Comparison of ENCODE assay signal across 31 mouse cellular contexts in the genomic region with DNA sequence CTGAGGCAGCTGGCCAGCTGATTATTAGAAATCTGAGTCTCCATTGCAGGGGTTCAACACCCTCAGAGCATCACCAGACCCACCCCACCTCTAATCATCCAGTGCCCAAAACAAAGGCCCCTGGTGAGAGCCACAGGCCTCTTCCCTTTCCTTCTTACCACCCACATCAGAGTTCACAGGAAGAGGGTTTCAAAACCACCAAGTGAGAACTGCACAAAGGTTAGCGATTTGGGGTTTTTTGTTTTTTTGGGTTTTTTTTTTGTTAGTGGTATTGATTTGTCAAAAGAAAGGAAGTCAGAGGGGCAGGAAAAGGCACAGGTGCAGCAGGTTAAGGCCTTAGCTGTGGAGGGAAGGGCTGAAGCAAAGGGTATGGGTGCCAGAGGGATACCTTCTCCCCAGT. TPM values are rescaled to one million over a fixed set of nuclear protein-coding genes. Genes with fewer than 3 reads are reported as not detected.
A peak's percentile ranks its signal among the peaks of the same experiment; 100 is the strongest.
DNase-seq lines count a peak whose midpoint lies in the region; ATAC-seq and TF ChIP-seq lines count a peak whose summit lies in the region.
"Had no signal": no experiment of that assay in that cellular context is flagged by ENCODE, and none has a peak within 500 bp of the region (broad histone marks: within the 10 kb centered on the region; RNA-seq: fewer than 3 reads in every experiment).

No protein-coding gene starts in this region.

- DNase-seq in liver, postnatal 0 days = no peak
- DNase-seq in liver, embryonic 11.5 days (ENCODE audit: low spot score) = no peak
- DNase-seq in CH12.LX (ENCODE audit: extremely low read depth) = no peak
- peak; percentile 31 to 55 for DNase-seq in natural killer cell, adult 2 months (ENCODE audit: low spot score in 2 of 2)
- no peak for DNase-seq in left cerebral cortex, postnatal 25 days (ENCODE audit: low spot score in 2 of 2)
- no peak for DNase-seq in cerebellum, adult 8-10 months
- DNase-seq: adrenal gland, postnatal 36 days; cerebellum, adult 11-12 months; cerebellum, postnatal 14 days; forebrain, postnatal 0 days; gastrocnemius, postnatal 14 days; heart, adult 18-20 months; heart, postnatal 10 days; kidney, adult 2 months; kidney, postnatal 10 days; lung, adult 2 months; lung, postnatal 14 days; midbrain, embryonic 14.5 days; thymus, postnatal 14 days had no signal

- TF ChIP-seq EP300 in liver, postnatal 0 days (IDR thresholded peaks at IDR 0.05; ENCODE audit: low read depth) = no peak
- no peak for TF ChIP-seq EP300 in CH12.LX (IDR thresholded peaks at IDR 0.05; ENCODE audit: low read length)

- H3K27me3 ChIP-seq in liver, postnatal 0 days (ENCODE audit: insufficient read depth, low read length) = no peaks in the 10 kb centered on the region
- no peaks in the 10 kb centered on the region; the same call in 1 of the 2 replicates for H3K27me3 ChIP-seq in liver, embryonic 11.5 days (replicated peaks; ENCODE audit: control insufficient read depth, insufficient read depth, low read length)
- H3K27me3 ChIP-seq in CH12.LX (replicated peaks) = no peaks in the 10 kb centered on the region
- H3K27me3 ChIP-seq: embryonic facial prominence, embryonic 12.5 days; heart, embryonic 12.5 days; hindbrain, embryonic 12.5 days had no signal

- 18% methylated on average over 1 of the region's 1 CpGs for WGBS in liver, postnatal 0 days (ENCODE audit: insufficient replicate concordance)
- WGBS in liver, embryonic 11.5 days = 28% methylated on average over 1 of the region's 1 CpGs

- H3K79me2 ChIP-seq in CH12.LX (replicated peaks; ENCODE audit: control insufficient read depth, extremely low read depth, insufficient read depth, poor library complexity, severe bottlenecking) = no peaks in the 10 kb centered on the region

- no peak for TF ChIP-seq POLR2A in CH12.LX (IDR thresholded peaks at IDR 0.05; ENCODE audit: low read depth, low read length)

- ATAC-seq in liver, postnatal 0 days = no peak
- no peak for ATAC-seq in liver, embryonic 11.5 days (replicated peaks; ENCODE audit: low FRiP score)
- ATAC-seq in hematopoietic stem cell, adult 5-6 weeks (replicated peaks in 1 of 2; ENCODE audit: insufficient read depth in 1 of 2, low FRiP score in 2 of 2, low TSS enrichment in 1 of 2, low read depth in 1 of 2, poor library complexity in 2 of 2, severe bottlenecking in 2 of 2) = peak; percentile 65 to 69
- ATAC-seq: forebrain, postnatal 0 days had no signal

- peak overlapping the region; percentile 29 for H3K27ac ChIP-seq in liver, postnatal 0 days (ENCODE audit: low read depth)
- no peak overlapping the region for H3K27ac ChIP-seq in liver, embryonic 11.5 days (ENCODE audit: low read depth, low read length)
- no peak overlapping the region for H3K27ac ChIP-seq in CH12.LX (ENCODE audit: insufficient read depth, low read depth)
- H3K27ac ChIP-seq: embryonic facial prominence, embryonic 12.5 days; hindbrain, embryonic 12.5 days; stomach, postnatal 0 days had no signal

- intact Hi-C loops in left cerebral cortex, postnatal 25 days (cut with DNase I) = no loop called here

- H3K4me3 ChIP-seq in liver, postnatal 0 days (ENCODE audit: low read depth, low read length) = no peak overlapping the region
- H3K4me3 ChIP-seq in liver, embryonic 11.5 days (ENCODE audit: low read depth, low read length) = no peak overlapping the region
- H3K4me3 ChIP-seq in CH12.LX (replicated peaks in 1 of 3; ENCODE audit: low read depth in 2 of 3, low read length in 2 of 3, poor library complexity in 1 of 3) = no peak overlapping the region
- H3K4me3 ChIP-seq: embryonic facial prominence, embryonic 12.5 days; heart, embryonic 12.5 days; hindbrain, embryonic 12.5 days; megakaryocyte, embryonic 14.5 days had no signal

- no peaks in the 10 kb centered on the region for H3K9me3 ChIP-seq in liver, postnatal 0 days (ENCODE audit: low read length)
- H3K9me3 ChIP-seq in liver, embryonic 11.5 days (ENCODE audit: control insufficient read depth, low read length) = no peaks in the 10 kb centered on the region
- H3K9me3 ChIP-seq in CH12.LX (replicated peaks; ENCODE audit: low read length) = no peaks in the 10 kb centered on the region
- H3K9me3 ChIP-seq: embryonic facial prominence, embryonic 12.5 days; heart, embryonic 12.5 days; hindbrain, embryonic 12.5 days; megakaryocyte, embryonic 14.5 days had no signal

- no peak for TF ChIP-seq RAD21 in CH12.LX (IDR thresholded peaks at IDR 0.05; ENCODE audit: low read depth, low read length)

- H3K4me2 ChIP-seq in liver, postnatal 0 days (ENCODE audit: low read depth, low read length) = no peak overlapping the region
- no peak overlapping the region for H3K4me2 ChIP-seq in liver, embryonic 11.5 days
- H3K4me2 ChIP-seq in CH12.LX (ENCODE audit: insufficient read depth, low read depth, poor library complexity, severe bottlenecking) = no peak overlapping the region
- H3K4me2 ChIP-seq: embryonic facial prominence, embryonic 12.5 days; heart, embryonic 12.5 days; hindbrain, embryonic 12.5 days had no signal

- dilution Hi-C loops in CH12.LX (cut with MboI; ENCODE audit: extremely low pct_ligation_motif_present, extremely low pct_unique_long_range_greater_than_20kb, low sequenced_read_pairs) = no loop called here

- no peaks in the 10 kb centered on the region for H3K36me3 ChIP-seq in liver, postnatal 0 days (replicated peaks; ENCODE audit: insufficient read depth, low read length)
- H3K36me3 ChIP-seq in liver, embryonic 11.5 days (ENCODE audit: control insufficient read depth, insufficient read depth, low read length) = no peaks in the 10 kb centered on the region
- H3K36me3 ChIP-seq in CH12.LX (replicated peaks in 1 of 2; ENCODE audit: control insufficient read depth in 1 of 2, insufficient read depth in 1 of 2, low read length in 1 of 2) = no peaks in the 10 kb centered on the region
- H3K36me3 ChIP-seq: embryonic facial prominence, embryonic 12.5 days; heart, embryonic 12.5 days; hindbrain, embryonic 12.5 days had no signal

- no peak overlapping the region for H3K9ac ChIP-seq in liver, postnatal 0 days (replicated peaks)
- H3K9ac ChIP-seq in liver, embryonic 11.5 days (ENCODE audit: low read depth, low read length) = no peak overlapping the region
- H3K9ac ChIP-seq in CH12.LX (ENCODE audit: insufficient read depth, low read depth) = no peak overlapping the region
- H3K9ac ChIP-seq: embryonic facial prominence, embryonic 12.5 days; forebrain, postnatal 0 days; heart, embryonic 12.5 days; hindbrain, embryonic 12.5 days had no signal

- no peak for TF ChIP-seq CTCF in liver, postnatal 0 days (IDR thresholded peaks at IDR 0.05; ENCODE audit: low read depth)
- TF ChIP-seq CTCF in CH12.LX (conservative IDR thresholded peaks at IDR 0.05 in 1 of 2, IDR thresholded peaks at IDR 0.05 in 1 of 2; ENCODE audit: low read depth in 2 of 2, low read length in 2 of 2) = no peak

- in situ Hi-C loops in CH12.LX (cut with MboI; ENCODE audit: low pct_ligation_motif_present, low pct_unique_long_range_greater_than_20kb, low sequenced_read_pairs) = no loop called here

- H3K4me1 ChIP-seq in liver, postnatal 0 days (ENCODE audit: insufficient read depth) = peaks cover 24% of the 10 kb centered on the region
- H3K4me1 ChIP-seq in liver, embryonic 11.5 days (replicated peaks; ENCODE audit: control insufficient read depth, insufficient read depth, low read length) = peaks cover 19% of the 10 kb centered on the region; the same call in 1 of the 2 replicates
- peaks cover 16 to 44% of the 10 kb centered on the region in 2 experiments; a peak in 3 of 4 replicates for H3K4me1 ChIP-seq in CH12.LX (ENCODE audit: control insufficient read depth in 1 of 2, insufficient read depth in 2 of 2)

TF ChIP-seq in CH12.LX, 34 proteins besides CTCF, POLR2A, EP300 and RAD21:
- TF ChIP-seq ZKSCAN1 (IDR thresholded peaks at IDR 0.05; ENCODE audit: borderline replicate concordance, low read depth, low read length) (peak; percentile 7; the same call in 1 of the 2 replicates), CHD2 (IDR thresholded peaks at IDR 0.05; ENCODE audit: low read length) (no peak), GABPA (IDR thresholded peaks at IDR 0.05; ENCODE audit: insufficient replicate concordance, low read depth, low read length) (no peak), ZNF384 (IDR thresholded peaks at IDR 0.05; ENCODE audit: low read depth, low read length) (peak; percentile 39; the same call in 1 of the 2 replicates), POLR2AphosphoS2 (IDR thresholded peaks at IDR 0.05; ENCODE audit: low read depth, low read length) (no peak), TCF12 (IDR thresholded peaks at IDR 0.05; ENCODE audit: low read depth, low read length) (no peak)

RNA-seq across cellular contexts. Expression of a gene that starts 30.9 kb away (rescaled TPM):
- polyA plus RNA-seq in liver, postnatal 0 days (2015; fragmentation: Nextera tagmentation; extraction: Ambion mirVana) = not detected in 2 replicates
- not detected in 2 replicates for polyA plus RNA-seq in liver, embryonic 11.5 days (2014; fragmentation: Nextera tagmentation; extraction: Ambion mirVana)
- total RNA-seq in CH12.LX (2012; rRNA removed) (not detected in 2 replicates), CH12.LX (2014; rRNA removed) (not detected in 2 replicates)
- polyA plus RNA-seq in CH12.LX (2012; ENCODE audit: insufficient read length, low read depth) = not detected in 2 replicates
- total RNA-seq in hematopoietic stem cell, adult 5-6 weeks (2017) = not detected in 2 replicates
- total RNA-seq in left cerebral cortex, postnatal 25 days (2021) = not detected
- total RNA-seq: adrenal gland, postnatal 36 days; forebrain, postnatal 0 days; gastrocnemius, postnatal 14 days; heart, adult 18-20 months; heart, postnatal 10 days; layer of hippocampus, adult 18-20 months; layer of hippocampus, postnatal 14 days; left cerebral cortex, adult 8-10 months had no signal
- polyA plus RNA-seq: embryonic facial prominence, embryonic 12.5 days; forebrain, embryonic 11.5 days; forebrain, postnatal 0 days; hindbrain, embryonic 12.5 days; limb, embryonic 11.5 days; lung, adult 2 months; midbrain, embryonic 14.5 days; neural tube, embryonic 14.5 days had no signal

RNA-seq across cellular contexts. Expression of a gene that starts 49.4 kb away (rescaled TPM):
- polyA plus RNA-seq in liver, postnatal 0 days (2015; fragmentation: Nextera tagmentation; extraction: Ambion mirVana) = 126 and 134 TPM in 2 replicates
- 154 and 167 TPM in 2 replicates for polyA plus RNA-seq in liver, embryonic 11.5 days (2014; fragmentation: Nextera tagmentation; extraction: Ambion mirVana)
- total RNA-seq in CH12.LX (2012; rRNA removed) (3.3 and 4.9 TPM in 2 replicates), CH12.LX (2014; rRNA removed) (2.2 and 4.2 TPM in 2 replicates)
- polyA plus RNA-seq in CH12.LX (2012; ENCODE audit: insufficient read length, low read depth) = 4.2 and 5.2 TPM in 2 replicates
- 34.2 and 42.6 TPM in 2 replicates for total RNA-seq in hematopoietic stem cell, adult 5-6 weeks (2017)
- 100 to 1,000 TPM; 234 to 260 TPM for total RNA-seq in left cerebral cortex, postnatal 25 days (2021)

Comparison
In these comparisons a context has a peak if more than half of its experiments do, and no peak if none do; other contexts are left out.
1. ATAC-seq: peak in hematopoietic stem cell, adult 5-6 weeks (2 of 2); none in liver, postnatal 0 days (single experiment) and liver, embryonic 11.5 days (single experiment).
2. DNase-seq: peak in natural killer cell, adult 2 months (2 of 2); none in liver, postnatal 0 days (single experiment), liver, embryonic 11.5 days (single experiment), CH12.LX (single experiment), left cerebral cortex, postnatal 25 days (0 of 2) and cerebellum, adult 8-10 months (single experiment).